Mouse (Mus musculus) spleen, postnatal 4 days (tissue): ENCODE data around the gene Hsdl2.

Experiments
- DNase-seq, 2 experiments: peaks; one replicate each; pipeline ENCODE4 v3.0.0; 2022; ENCODE audit warnings: low spot score in 2 of 2

Hsdl2 gene

DNA sequence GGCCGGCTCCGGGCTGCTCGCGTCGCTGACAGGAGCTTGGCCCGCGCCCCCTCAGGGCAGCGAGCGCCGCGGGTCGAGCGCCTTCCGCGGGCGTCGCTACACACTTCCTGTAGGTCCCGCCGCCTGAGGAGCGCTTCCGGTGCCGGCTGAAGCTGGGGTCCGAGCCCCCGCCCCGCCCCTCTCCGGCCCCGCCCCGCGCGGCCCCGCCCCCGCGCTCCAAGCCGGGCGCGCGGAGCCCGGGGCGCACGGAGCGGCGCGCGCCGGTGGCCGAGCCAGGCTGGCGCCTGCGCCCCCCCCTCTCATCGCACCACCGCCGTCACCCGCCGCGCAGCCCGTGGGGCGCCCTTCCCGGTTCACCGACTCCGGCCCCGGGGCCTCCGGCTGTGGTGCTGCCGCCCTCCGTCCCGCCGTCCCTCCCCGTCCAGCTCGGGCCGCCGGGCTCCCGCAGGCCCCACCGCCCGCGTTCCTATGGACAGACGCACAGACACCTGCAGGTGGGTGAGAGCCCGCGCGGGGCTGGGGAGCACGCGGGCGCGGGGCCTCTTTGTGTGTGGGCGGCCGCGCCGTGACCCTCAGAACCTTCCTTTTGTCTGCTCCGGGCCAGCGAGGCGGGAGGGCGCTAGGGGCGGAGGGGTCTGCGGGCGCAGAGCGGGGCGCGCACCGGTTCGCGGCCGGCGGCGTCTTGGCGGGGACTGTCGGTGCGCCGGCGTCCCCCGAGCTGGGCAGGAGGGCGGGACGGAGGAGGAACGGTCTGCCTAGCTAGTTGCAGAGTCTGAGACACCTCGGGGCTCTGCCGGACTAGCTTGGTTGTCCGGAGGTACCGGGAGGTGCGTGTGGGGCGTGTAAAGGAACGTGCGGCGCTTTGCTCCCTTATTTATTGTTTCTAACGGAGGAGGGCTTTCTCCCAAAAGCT lies 44.9 kb downstream of the Hsdl2 start, which contains the start of gene E130308A19Rik:
Gene E130308A19Rik (plus strand): TSS at position 214 of the 913 bp plus-strand sequence.
- DNase-seq, result peak; percentile 78 to 88

GRCm38 (mm10) chr4:59628255-59628654 lies 46.9 kb downstream of the Hsdl2 start:
- DNase-seq, result no peak

DNA sequence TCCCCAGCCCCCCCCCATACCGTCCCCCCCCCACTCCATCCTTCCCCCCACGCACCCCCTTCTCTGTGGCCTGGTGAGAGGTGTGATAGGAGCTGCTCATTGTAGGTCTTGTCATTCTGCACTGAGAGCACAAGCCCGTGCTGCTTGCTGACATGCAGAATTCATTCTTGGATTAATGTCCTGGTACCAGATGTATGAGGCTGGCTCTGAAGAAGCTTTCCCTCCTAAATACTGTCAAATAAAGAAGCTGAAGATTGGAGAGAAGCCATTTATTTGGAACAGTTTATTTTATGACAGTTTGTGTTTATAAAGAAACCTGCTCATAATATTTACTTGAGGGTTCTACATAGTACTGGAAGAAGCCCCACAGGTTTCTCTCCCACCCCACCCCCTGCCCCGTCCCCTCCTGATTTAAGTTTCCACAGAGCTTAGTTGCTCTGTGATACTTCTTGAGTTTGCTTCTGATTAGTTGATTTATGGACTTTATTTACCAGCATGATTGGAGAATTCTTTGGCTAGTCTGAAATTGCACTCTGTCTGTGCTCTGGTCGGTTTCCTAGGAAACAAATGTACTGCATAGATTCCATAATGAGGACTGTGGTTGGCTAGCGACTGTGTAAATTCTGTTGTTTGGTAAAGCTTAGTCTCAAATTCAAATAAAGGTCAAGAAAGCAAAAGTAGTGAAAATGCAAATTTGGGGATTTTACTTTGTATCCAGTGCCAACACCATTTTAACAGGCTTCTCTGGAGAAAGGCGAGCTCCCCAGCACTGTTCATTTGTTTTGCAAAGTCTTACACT lies 47.9 kb downstream of the Hsdl2 start:
- no peak for DNase-seq

GRCm38 (mm10) chr4:59630122-59630521 lies 48.8 kb downstream of the Hsdl2 start:
- DNase-seq, result no peak

- no peak for DNase-seq
Observed at GRCm38 (mm10) chr4:59634532-59634931, 53.2 kb downstream of the Hsdl2 start.

DNA sequence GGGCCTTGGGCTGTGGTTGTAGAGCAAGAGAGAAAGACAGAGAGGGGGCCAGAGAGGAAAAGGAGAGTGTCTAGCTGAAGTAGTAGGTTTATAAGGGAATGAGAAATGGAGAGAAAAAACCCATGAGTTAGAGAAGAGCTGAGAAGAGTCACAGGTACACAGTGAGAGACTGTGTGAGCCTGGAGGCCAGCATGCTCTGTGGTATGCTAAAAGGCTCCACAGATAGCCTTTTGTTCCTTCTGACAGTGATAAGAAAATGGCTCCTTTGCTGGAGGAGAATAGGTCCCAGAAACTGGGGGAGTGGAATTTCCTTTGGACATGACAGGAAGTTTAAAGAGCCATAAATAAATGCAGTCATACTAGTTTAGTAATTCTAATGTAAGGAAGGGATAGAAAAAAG lies 57.8 kb downstream of the Hsdl2 start:
- DNase-seq, result no peak

DNA sequence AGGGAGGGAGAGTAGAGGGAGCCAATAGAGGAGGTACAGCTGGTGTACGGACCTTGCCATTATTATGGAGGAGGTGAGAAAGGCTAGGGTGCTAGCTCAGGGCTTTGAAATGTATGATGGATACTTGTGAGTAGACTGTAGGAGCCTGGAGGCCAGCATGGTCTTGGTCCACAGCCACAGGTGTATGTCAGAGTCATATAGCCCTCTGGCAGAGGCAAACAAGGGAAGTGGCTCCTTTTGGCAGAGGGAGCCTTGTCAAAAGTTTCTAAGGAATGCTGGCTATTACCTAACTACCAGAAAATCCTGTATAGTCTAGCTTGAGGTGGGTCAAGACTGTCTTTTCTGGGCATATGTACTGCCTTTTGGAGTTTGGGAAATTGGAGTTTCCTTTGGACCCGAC lies 59.4 kb downstream of the Hsdl2 start:
- no peak for DNase-seq

DNA sequence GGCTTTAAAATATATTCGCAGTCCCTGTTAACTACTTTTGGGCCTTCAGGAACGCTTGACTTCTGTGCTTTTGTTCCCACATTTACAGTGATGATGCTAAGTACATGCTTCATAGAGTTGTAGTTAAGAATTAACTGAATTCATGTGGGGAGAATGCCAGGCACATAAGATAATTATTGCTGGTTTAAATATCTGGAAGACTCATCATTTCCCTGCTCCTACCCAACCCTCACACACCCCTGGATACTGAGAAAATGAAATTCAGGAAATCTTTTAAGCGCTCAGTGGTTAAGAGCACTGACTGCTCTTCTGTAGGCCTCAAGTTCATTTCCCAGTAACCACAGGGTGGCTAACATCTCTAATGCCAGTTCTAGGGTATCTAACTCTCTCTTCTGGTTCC lies 60.7 kb downstream of the Hsdl2 start:
- DNase-seq, result no peak

- no peak for DNase-seq
Observed at GRCm38 (mm10) chr4:59642657-59643056, 61.3 kb downstream of the Hsdl2 start.

DNA sequence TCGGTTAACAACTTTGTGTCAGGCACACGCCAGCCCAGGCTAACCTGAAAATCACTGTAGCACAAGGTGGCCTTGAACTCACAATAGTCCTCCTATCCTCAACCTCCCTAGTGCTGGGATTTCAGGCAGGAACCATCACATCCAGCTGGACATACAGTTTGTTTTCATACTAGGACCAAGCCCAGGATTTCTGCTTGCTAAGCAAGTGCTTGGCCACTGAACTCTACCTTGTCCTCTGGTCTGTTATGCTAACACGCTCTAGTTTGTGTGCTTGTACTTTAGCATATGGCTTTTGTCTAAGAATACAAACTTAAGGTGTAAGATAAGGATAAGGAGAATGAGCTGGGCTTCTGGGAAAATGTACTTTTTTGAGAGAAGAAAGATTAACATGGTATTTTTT lies 63.1 kb downstream of the Hsdl2 start:
- no peak for DNase-seq

DNA sequence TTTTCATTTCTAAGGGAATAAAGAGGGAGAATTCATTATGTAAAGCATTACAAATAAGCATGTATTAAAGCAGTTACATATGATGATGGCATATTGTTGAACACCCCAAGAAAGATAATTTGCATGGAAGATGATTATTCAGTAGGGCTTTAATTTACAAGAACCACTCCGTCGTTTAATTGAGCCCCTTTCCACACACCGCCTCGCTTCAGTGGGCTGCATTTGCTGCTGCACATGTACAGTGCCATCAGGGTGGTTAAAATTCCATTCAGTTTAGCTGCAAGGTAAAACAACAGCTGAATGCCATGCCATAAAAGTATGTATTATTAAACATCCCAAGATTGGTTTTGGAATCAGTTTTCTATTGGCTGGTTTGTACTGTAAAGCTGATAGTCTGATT lies 63.6 kb downstream of the Hsdl2 start:
- no peak for DNase-seq

- DNase-seq, result no peak
Observed at GRCm38 (mm10) chr4:59645610-59646009, 64.2 kb downstream of the Hsdl2 start.

DNA sequence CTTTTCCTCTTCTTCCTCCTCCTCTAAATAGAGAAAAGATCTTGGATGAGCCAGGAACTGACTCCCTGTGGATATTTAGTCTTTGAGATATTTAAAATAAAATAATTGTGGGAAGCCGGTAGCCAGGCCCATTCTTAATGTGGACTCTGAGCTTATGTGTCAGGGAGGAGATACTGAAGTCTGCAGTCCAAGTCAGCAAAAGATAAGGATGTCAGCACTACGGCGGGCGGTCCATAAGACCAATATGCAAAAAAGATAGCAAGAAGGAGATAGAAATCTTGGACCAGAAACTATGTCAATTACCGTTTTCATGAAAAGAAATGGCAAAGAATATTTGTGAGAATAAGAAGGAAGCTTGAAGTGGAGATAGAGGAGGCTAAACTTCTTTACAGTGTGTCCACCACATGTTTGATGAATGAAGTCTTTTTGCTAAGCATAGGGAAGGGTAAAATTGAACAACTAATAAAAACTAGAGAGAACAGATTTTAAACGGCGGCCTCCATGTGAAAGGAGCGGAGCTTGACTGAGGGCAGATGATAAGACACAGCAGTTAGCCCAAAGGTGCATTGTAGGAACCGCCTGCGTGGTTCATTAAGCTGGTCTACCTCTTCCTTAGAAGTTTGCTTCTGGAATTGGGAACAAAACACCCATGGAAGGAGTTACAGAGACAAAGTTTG lies 64.8 kb downstream of the Hsdl2 start:
- DNase-seq, result no peak

DNA sequence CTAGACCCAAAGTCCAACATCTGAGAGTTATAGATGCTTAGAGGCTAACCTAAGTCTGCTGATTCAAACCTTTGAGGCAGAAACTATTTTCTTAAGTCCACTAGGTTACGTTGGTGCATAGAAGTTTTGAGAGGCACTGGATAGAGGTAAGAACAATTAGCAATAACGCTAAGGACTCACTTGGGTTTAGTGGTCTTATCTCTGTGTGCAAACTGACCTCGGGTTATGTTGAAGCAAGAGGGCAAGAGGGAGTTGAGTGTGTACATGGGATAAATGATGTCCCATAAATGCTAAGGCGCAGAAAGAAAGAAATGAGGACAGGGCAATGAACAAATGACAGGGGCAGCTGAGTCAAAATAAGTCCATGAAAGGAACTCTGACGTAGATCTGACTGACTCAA lies 67.8 kb downstream of the Hsdl2 start:
- no peak for DNase-seq

DNA sequence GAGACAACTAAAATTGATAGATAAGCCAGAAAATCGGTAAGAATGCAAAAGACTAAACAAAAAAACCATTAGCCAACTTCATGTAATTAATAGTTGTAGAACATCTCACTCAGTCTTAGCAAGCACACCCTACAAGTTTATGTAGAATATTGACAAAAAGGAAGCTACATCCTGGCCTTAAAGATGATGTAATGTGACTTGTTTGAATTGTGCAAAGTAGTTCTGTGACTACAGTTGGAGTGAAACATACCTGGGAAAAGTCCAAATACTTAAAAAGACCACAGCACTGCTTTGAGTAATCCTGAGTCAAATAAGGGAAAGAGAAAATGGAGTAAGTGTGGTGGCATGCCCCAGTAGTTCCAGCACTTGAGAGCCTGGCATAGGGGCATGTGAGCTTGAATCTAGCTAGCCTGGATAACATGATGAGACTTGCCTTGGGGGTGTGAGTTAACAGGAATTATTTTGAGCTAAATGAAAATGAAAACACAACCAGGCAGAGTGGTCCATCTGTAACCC lies 70.9 kb downstream of the Hsdl2 start:
- DNase-seq, result no peak

- DNase-seq, result no peak
Observed at GRCm38 (mm10) chr4:59656061-59656642, 74.8 kb downstream of the Hsdl2 start.

DNA sequence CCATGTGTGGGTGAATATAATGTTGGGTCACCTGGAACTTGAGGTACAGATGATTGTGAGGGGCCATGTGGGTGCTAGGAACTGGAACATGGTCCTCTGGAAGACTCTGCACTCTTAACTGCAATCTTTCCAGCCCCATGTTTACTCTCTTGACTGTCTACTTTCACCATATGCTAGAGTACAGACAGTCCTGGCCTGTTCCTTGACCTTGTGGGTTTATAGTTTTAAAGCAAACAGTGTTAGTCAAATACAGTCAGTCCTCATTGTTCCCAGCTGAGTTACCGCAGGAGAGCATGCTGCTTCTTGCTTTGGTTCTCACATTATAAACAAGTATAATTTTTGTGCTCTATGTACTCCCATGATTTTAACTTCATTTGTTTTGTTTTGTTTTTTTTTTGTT lies 80.8 kb downstream of the Hsdl2 start:
- DNase-seq, result no peak

DNA sequence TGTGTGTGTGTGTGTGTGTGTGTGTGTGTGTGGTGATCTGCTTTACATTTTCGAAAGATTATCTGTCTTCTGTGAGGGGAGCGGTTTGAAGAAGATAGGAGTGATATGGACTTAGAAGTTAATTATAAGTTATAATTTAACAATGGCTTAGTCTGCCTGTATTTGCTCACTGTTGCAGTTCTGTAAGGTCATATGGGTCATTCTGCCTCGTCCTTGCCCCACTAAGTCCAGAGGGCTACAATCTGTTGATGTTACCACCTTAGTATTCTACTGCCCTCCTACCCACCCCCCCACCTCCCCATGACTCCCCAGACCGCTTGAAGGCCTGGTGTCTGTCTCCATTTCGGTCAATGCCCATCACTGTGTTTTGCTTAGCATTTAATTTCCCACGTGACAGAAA lies 82.1 kb downstream of the Hsdl2 start:
- no peak for DNase-seq

GRCm38 (mm10) chr4:59666550-59667317 lies 85.4 kb downstream of the Hsdl2 start:
- no peak for DNase-seq

GRCm38 (mm10) chr4:59668050-59668449 lies 86.7 kb downstream of the Hsdl2 start:
- no peak for DNase-seq
